Mouse (Mus musculus): ENCODE results near the gene Tsr3.
A peak's percentile ranks its signal among the peaks of the same experiment; 100 is the strongest.
"Not testable (repeated sequence)": the region's sequence is repeated elsewhere in the genome, so short reads cannot be mapped to it uniquely, and the experiment has no call there.

The Tsr3 gene

DNA sequence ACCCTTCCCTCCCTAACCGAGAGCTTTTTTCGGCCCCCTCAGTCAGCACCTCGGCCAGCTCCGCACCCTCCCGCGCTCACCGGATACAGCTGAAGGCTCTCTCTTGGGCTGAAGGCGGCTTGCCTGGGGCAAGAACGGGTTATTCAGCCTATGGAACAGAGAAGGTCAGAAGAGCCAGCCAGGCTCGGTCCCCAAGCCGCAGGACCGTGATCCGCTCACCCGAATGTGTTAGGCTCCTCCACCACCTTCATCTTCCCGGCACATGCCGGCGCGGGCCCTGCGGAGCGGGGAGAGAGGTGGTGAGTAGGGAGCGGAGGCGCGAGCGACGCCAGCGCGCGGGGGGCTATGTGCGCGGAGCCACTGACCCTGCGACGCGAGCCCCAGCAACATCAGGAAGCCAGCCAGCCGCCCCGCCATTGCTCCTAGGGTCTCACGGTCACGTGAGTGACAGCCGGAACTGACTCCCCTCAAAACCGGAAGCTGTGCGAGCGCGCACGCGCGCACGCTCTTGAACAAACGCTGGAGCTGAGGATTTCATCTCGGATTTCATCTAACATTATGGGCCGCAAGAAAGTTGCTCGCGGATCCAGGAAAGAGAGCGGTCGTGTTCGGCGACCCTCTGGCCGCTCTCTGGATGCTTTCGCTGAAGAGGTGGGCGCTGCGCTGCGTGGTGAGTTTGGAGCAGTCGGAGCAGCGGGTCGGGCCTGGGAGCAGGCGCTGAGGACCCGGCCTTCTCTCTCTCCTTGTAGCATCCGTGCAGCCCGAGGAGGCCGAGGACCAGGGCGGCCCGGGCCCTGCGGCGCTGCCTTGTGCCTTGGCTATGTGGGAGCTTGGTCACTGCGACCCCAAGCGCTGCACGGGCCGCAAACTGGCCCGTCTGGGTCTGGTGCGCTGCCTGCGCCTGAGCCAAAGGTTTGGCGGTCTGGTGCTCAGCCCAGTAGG lies at the start of gene Tsr3, which contains the start of gene Gnptg:
Gene Tsr3, plus strand, starts transcription at position 476 of the 942 bp plus-strand sequence.
Gene Gnptg, minus strand, starts transcription at position 430 of the 942 bp plus-strand sequence.
- DNase-seq = peak; percentile 93

DNA sequence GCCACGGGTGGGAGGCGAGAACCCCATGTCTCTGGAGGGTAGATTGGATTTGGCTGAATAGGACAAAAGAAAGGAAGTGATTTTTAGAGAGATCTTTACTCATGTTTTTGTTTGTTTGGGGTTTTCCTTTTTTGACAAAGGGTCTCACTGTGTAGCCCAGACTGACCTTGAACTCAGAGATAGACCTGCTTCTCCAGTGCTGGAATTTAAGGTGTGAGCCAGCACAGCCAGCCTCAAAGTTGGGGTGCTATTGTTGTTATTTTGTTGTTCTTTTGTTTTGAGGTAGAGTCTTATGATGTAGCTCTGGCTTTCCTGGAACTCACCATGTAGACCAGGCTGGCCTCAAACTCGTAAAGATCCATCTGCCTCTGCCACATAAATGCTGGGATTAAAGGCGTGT lies 37.6 kb upstream of the Tsr3 start:
- DNase-seq = no peak

DNA sequence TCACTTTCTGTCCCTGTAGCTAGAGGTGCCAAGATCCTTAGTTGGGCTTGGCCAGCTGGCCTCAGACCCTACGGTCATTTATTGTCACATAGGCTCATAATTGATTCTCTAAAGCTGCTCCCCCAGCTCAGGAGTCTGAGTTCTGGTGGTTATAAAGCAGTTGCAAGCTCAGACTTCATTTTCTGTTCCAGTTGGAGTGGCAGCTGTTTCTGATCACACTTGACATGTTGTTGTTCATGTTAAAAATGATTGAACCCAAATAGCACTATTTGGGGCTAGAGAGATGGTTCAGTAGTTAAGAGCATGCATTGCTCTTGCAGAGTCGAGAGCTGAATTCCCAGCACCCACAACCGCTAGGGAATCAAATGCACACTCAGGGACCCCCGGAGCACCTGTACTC lies 30.0 kb upstream of the Tsr3 start:
- peak; percentile 55 for DNase-seq

DNA sequence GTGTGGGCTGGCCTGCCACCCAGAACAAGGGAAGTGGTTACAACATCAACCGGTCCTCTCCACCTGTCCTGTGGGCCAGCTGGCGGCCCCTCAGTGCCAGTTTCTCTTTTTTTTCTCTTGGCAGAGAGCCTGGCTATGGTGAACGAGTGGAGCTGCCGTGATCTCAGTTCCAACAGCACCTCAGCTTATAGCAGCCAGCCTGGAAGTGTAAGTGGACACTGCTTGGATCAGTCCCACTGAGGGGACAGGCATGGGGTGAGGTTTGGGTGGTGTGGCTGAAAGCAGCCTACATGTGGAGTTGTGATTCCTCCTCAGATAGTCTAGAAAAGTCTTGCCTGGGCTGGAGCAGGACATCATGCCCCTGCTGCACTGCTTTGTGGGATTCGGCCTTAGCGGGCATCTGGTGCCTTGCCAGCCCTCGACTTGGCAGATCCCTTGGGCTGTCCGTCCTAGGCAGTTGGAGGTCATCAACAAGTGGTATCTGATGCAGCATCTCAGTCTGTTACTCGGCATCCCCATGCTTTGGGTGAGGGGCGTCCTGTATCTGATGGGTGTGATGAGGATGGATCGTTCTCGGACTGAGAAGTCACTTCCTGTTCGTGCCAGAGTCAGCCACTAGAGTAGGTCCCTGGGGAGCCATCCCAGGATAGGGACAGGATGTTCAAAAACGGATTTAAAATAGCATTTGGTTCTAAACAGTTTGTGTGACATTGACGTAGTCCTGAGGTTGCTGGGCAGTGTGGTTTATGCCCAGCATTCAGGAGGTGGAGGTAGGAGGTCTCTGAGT lies 29.1 kb upstream of the Tsr3 start:
- DNase-seq = peak; percentile 79

DNA sequence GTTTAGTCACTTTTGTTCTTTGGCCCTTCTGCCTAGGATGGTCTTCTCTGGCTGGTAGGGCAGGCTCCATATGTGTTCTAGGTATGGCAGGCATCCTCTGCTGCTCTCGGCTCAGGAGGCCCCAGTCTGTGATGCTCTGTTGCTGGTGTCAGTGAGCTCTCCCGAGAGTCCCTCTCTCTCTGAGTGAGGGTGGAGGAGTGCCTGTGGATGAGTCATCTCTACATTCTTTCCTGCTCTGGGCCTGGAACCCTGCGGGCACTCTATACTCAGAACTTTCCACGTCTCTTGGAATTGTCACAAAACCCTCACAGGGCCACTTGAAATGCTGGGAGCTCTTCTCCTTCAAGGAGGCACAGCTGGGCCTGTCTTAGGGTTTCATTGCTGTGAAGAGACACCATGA lies 28.3 kb upstream of the Tsr3 start:
- DNase-seq = no peak

DNA sequence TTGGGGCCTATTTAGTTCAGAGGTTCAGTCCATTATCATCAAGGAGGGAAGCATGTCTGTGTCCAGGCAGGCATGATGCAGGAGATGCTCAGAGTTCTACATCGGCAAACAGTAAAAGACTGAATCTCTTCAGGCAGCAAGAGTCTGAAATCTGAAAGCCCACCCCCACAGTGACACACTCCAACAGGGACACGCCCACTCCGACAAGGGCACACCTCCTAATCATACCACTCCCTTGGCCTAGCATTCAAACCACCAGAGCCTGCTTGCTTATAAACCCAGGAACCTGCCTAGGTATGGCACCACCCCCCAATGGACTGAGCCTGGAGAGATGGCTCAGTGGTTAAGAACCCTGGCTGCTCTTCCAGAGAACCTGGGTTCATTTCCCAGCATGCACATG lies 24.5 kb upstream of the Tsr3 start:
- no peak for DNase-seq

DNA sequence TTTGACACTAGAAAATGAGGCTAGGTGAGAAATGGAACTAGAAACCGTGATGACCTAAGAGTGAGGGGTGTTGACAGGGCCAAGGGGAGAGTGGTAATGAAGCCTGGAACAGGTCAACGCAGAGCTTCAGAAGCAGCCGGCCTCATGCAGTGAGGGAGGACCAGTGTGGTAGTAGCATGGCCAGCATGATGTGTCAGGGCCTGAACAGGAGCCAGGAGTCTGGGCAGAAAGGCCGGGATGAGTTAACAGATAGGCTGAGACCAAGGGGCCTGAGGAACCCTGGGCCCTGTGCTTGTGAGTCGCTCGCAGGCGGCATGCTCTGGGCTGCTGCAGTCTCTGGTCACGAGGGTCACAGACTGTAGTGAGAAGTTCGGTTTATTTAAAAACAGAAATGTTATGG lies 21.0 kb upstream of the Tsr3 start:
- no peak for DNase-seq

DNA sequence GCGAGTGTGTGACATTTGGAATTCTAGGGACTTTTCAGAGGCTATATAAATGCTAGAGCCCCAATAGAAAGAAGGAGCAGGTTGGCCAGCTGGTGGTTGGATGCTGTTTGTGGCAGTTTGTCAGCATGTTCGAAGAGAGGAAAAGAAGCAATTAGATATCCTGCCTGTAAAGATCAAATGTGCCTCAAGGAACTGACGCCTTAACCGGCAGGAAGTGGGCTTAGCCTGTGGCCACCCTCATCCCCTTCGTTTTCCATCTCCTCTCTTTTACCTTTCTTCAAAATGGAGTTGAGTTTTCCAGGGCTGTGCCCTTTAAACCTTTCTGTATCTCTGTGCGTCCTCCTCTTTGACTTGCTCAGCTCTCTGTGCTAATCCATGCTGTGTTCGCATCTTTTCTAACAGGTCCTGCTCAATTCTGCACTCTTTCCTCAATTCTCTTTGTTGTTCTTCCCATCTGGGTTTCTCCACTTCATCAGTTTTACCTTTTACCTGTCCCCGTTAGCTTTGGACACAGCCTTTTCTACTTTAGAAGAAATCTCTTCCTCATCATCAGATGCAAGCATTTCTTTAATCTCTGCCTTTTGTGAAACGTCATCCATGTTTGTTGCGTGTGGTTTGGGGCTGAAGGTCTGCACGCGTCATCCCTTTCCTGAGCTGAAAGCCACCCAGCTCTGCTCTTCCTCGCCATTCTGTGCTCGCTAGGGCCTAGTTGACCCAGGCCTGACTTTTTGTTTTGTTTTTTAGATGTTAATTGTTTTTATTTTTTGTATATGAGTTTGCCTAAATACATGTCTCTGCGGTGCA lies 20.3 kb upstream of the Tsr3 start:
- no peak for DNase-seq

DNA sequence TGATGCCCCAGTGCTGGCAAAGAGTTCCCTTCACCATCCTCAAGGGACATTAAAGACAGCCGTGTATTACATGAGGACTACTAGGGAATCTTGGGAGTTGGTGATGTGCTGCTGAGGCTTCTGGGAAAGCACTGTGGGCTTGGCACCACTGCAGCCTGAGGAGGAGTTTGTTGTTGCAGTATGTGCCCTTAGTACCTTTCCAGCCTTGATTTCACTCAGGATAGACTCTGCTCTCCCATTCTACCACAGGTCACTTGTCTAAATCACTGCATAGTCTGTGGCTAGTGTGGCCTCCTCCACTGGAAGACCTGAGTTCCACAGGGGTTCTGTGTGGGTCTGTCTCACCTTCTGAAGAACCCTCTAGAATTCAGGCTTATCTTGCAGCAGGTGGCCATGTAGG lies 19.2 kb upstream of the Tsr3 start:
- no peak for DNase-seq

DNA sequence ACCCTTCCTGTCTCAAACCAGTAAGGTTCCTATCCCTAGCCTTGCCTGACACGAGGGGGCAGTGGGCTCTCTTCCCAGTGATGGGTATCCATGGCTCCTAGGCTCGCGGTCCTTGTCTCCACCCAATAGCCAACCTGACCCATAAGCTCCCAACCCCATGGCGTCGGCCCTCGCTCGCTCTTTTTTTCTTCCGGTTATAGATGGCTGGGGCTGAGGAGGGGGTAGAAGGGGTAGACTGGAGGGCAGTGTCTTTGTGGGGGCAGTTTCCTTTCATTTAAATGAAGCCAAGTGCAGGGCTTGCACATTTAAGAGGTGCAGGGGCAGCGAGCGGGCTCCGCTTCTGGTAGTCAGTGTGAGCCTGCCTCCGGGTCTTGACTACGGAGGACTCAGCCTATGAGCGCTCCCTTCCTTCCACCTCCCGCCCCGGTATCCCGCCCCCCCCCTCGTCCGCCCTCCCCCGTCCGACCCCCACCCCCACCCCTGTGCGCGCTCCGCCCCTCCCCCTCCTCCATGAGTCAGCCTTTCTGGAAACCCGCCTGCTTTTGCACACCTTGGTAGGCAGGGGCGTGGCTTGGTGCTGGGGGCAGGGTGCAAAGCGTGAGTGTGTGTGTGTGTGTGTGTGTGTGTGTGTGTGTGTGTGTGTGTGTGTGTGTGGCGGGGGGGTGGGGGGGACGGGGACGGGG lies 18.0 kb upstream of the Tsr3 start:
- DNase-seq = peak; percentile 82

DNA sequence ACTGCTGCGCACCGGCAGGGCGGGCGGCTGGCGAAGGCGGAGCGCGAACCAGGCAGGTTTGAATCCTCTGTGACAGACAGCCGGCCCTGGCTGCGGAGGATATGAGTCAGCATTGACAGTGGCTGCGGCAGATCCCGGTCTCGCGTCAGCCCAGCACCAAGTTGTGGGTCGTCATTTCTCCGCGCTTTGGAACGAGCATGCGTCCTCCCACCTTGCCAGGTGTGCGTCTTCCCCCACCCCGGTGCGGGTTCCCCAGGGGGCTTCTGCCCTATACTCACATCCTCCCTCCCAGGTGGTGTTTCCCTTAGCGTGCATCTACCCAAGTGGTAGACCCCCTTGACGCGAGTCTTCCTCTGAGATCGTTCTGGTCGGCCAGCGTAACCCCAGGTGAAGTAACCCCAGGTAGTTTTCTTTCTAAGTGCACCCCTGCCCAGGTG lies 17.4 kb upstream of the Tsr3 start:
- not testable (repeated sequence) for DNase-seq

DNA sequence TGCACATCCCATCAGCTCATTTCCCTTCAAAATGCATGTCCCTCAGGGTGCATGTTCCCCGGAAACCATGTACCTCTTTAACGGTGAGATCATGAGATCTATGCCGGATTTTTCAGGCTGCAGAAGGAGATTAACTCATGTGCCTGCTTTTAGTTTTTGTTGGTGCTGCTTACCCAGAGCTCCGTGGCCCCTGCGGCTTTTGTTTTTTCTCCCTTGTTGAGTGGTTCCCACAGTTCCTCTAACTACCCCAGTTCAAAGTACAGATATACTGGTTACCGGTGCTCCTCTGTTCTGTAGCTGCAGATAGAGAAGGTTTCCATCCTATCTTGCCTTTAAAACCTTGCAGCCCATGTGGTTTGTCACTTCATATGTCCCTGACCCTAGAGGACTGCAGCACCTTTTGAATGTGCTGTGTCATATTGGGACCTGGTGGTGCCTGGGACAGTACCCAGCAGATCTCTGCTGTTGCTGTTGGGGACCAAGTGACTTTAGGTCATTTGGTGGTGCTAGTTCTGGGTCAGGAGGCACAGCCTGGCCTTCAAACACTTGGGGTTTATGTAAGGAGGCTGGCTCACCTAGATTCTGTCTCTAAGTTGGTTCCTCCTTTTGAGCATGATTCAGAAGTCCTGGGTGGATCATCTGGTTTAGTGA lies 16.9 kb upstream of the Tsr3 start:
- no peak for DNase-seq

DNA sequence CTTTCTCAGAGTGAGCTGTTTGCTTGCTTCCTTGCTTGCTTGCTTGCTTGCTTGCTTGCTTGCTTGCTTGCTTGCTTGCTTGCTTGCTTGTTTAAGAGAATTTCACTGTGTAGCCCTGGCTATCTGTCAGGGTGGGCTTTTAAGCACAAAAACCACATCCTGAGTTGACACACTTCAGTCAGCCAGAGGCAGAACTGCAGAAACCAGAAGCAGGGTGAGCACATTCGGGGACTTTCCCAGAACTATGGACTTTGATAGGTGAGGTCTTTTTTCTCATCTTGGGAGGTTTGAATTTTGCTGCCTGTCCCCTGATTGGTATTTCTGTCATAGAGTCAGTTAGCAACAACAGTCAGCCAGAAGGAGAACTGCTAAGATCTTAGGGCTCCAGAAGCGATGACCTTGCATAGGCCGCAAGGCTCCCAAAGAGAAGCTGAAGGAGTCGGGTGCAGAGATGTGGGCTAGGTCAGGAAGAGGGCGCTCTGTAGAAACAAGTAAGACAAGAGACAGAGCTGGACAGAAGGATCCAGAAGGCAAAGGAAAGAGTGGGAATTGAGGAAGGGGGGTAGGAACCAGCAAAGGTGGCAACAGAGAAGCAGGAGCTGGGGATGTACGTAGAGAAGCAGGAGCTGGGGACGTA lies 15.3 kb upstream of the Tsr3 start:
- peak; percentile 11 for DNase-seq

DNA sequence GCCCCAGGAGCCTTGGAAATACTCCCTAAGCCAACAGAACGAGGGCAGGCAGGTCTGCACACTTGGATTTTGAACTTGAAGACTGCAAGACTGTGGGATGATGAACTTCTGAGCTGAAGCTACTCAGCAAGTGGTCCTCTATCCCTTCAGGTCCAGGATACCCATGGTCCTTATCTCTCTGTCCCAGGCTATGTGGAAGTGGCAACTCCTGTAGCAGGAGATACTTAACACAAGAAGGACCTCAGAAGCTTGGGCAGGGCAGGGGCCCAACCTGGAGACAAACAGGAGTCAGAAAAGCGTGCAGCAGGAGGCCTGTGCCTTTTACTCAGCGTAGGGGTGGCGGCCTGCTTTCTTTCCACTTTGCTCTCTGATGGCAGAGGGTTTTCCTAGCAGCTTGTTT lies 14.3 kb upstream of the Tsr3 start:
- DNase-seq = no peak

DNA sequence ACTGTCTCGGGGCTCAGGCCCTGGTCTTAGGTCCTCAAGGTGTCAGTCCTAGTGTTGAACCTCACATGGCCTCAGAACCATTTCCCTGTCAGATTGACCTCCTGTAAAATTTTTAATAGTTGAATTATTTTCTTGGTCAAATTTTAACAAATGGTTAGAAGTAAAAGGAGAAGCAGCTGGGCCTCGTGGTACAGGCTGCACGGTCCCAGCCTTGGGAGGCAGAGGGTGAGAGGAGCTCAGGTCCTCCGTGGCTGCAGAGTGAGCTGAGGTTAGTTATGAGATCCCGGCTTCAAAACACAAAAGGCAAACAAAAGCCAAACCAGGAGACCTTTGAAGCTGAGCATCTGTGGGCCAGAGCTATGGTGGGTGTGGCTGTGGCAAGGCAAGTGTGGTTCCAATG lies 12.0 kb upstream of the Tsr3 start:
- DNase-seq = peak; percentile 39

DNA sequence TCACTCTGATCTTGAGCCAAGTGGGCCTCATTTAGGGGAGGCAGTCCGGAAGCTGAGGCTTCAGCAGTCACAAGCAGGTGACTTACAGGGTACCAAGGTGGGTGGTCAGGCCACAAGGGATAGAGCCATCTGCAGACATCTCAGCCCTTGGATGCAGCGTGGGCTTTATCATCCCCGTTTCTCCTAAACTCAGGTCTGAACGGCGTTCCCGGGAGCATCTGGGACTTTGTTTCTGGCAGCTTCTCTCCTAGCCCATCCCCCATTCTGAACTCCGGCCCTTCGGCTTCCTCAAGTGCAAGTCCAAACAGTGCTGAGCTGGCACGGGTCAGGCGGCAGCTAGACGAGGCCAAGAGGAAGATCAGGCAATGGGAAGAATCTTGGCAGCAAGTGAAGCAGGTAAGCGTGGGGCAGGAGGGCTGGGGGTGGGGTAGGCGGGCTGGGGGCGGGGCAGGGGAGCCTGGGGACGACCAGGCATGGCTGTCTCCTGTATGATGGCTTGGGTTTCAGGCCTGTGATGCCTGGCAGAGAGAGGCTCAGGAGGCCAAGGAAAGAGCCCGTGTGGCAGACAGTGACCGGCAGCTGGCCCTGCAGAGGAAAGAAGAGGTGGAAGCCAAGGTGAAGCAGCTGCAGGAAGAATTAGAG lies 9.8 kb upstream of the Tsr3 start:
- DNase-seq = peak; percentile 34

DNA sequence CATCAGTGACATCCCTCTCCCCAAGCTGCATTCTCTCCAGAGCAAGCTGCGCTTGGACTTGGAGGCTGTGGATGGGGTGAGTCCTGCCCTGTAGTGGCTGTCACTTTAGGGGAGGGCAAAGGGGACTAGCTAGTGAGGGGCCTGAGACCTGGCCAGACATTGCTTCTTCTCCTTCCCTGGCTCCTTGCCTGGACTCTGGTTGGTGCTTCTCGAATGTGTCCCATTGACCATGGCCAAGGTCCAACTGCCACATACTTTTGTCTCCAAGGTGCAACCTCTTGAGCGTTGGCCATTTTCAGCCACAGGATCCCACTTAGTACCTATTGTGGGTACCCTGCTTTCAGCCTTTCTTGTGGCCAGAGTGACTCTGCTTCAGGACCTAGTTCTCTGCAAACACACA lies 9.3 kb upstream of the Tsr3 start:
- peak; percentile 66 for DNase-seq

DNA sequence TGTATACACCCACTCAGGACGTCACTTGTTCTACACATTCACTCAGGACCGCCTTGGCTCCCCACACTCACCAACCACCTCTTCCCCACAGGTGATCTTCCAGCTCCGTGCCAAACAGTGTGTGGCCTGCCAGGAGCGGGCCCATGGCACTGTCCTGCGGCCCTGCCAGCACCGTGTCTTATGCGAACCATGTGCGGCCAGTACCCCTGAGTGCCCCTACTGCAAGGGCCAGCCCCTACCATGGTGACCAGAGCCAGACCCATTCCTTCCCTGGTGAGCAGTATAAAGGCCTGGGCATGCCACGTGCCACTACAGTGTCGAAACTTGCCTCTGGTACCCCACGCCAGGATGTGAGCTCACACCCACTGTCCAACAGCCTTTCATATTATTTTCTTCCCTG lies 8.3 kb upstream of the Tsr3 start:
- not testable (repeated sequence) for DNase-seq

DNA sequence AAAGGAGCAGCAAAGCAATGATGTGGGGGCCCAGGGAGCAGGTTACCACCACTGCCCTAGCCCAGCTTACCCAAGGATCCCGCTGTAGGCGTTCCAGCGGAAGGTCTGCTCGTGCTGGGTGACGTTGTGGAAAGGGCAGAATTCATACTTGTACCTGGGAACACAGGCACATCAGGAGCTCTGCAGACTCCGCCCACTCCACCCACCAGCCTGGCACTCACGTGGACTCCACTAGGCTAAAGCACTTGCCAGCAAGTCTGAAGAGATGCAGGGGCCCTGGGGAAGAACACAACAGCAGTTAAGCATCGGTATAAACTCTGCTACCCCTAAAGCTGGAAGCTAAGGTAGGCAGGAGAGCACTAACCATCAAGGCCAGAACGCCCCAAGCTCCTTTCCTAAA lies 4.3 kb upstream of the Tsr3 start:
- DNase-seq = no peak

DNA sequence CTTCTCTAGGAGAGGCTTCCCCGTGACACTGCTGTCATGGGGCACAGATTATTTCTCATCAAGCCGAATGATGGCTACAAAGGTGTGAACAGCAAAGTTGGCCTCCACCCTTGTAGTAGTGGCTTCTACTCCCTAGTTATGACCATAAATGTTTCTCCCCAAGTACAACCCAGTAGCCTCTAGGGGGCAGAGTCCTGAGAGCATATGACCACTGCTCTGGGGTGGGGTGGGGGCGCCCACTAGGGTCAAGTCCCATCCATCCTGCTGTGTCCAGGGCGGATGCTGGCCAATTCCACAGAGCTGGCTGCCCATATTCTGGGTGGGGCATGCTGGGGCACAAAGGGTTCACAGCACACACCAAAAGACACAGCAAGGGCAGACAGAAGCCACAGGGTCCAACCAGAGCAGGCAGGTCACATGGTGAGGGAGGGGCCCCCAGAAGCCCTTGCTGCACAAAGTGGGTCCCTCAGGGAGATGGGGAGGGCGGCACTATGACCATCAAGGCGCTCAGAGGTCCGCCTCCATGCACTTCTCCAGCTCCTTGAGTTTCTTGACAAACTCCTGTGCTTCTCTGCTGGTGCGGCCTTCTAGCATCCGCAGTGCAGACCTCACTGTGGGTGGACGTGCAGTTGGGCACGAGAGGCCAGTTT lies 3.3 kb downstream of the Tsr3 start:
- DNase-seq = no peak
